Mouse (Mus musculus) 3T3-L1 (cell line): Measurements from ENCODE around the gene Nek6.
A peak's percentile ranks its signal among the peaks of the same experiment; 100 is the strongest.

ENCODE experiments used
- DNase-seq: peaks from one replicate; pipeline ENCODE4 v3.0.0-alpha.2; 2015; ENCODE audit warnings: low read depth, low spot score

Nek6 gene

DNA sequence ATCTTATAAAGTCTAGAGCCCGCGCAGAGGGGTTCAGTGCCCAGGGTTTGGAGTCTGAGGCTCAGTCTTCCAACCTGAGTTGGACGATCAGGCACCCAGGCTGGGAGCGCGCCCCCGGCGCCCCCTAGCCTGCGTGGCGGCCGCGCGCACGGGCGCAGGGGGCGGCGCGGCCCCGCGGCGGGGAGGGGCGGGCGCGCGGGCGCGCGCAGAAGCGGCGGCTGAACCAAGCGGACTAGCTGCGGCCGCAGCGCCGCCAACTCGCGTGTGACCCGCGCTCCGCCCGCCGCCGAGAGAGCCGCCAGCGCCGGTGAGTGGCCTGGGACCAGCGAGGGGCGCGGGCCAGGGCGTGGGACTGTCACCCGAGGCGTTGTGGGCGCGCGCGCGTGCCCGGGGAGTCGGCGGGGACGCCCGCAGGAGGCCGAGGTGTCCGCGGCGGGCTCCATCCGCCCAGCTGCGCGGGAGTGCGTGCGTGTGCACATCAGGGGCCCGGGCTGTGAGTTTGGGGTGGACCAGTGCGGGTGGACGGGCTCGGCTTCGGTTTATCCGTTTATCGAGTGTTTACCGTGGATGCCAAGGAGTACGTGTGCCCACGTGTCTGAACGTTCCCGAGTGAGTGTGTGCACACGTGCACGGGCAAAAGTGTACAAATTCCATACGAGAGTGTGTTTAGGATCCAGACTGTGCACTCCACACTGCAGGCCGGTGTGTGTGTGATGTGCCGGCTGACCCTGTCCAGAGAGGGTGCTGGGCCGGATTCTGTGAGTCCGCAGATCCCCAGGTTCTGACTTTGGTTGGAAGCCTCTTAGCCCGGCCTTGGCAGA, at the start of gene Nek6:
Gene Nek6, plus strand, starts transcription at position 157 of the 821 bp plus-strand sequence.
- DNase-seq, result peak; percentile 66

DNA sequence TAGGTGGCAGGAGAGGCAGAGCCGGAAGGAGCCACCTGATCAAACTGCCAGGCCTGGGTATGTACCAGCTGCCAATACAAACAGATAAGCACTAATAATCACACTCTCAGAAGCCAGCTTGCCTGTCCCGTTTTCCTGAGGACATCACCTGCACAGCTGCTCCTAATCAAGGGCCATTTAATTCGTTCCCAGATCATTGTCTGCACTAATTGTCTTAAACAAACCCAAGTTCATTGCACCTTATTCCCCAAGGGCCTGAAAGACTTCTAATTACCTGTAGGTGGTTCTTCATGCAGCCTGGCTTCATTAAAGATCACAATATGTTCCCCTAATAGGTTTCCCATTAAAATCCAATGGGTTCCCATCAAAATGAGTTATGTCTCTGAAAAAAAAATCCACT, 49.1 kb upstream of the Nek6 start:
- no peak for DNase-seq

DNA sequence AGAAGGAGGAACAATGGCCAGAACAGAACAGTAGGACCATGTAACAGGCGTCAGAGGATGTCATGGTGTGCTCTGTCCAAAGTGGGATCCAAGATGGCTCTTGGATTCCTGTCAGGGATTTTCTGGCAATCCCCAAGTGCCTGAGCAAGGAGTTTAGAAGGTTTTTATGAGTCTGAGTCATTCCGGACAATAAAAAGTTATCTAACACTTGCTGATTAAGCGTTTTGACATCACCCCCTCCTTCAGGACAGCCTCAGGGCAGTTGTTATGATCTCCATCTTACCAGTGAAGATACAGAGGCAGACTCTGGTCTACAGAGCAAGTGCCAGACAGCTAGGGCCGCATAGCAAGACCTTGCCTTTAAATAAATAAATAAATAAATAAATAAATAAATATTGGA, 42.6 kb upstream of the Nek6 start:
- peak; percentile 62 for DNase-seq

DNA sequence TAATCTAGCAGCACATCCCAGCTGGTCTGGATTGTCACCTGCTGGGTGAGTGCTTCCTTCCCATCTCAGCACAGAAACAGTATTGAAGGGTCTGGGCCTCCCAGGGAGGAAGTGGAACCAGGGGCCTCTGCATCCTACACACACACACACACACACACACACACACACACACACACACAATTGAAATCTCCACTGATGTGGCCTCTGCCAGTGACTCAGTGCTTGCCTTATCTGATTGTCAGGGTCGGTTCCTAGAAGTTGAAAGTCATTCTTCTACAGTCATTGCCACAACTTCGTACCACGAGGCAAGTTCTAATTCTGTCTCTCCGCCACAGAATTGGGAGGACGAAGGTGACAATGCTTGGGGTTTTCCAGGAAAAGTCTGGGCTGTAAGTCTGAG, 39.7 kb upstream of the Nek6 start:
- no peak for DNase-seq

DNA sequence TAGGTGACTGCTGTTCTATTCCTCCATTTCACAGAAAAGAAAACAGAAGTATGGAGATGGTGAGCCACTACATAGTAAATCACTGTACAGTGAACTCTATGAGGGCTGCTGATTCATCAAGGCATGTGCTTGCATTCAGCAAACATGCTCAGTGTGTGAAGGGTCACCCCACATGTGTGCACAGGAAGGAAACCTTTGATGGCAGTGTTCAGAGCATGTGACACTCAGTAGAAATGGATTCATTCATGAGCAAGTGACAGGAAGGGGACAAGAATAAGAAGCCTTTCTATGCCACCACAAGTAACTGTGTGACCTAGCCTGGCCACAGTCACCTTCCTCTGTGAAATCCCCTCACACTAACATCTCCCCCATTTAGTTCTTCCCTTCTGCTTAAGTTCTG, 38.6 kb upstream of the Nek6 start:
- peak; percentile 34 for DNase-seq

DNA sequence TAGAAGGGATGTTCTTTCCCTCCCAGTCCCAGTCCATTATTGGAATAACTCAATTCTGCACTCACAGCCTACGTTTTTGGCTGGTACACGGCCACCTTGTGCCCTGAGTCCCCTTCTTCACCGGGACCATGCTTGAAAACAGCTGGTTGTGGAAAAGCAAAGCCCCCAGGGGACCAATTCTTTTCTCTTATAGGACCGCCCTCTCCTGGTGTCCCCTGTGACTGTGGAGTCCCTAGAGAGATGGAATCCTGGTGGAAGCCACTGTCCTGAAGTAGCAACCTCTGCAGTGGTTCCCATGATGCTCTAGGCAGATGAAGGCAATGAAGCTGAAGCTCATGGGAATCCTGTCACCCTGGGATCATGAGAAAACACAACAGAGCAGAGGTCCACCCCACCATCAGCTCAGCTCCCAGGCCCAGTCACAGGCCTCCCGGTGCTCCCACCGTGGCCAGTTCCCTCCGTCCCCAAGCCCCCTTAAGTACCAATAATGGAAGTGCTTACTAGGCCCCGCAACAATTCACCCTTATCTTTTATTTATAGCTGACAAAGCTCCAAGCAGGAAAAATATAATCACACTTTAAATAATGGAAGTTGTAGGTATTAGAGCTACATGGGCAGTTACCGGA, 34.5 kb upstream of the Nek6 start:
- DNase-seq, result no peak

DNA sequence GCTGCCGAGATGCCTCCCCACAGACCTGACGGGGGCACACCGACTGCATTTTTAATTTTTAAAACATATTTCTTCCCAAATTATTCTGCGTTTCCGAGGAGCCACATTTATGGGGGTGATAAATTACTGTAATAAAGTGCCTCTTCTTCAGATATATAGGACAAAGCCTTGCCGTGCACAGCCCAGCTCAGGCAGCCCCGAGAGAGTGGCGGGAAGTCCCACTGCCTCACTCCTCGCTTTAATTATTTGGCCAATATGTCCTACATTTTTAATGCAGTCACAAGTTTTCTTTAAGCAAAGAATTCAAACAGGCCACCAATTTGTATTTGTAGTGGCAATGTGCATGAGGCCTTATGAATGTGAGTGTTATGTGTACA, 34.0 kb upstream of the Nek6 start:
- DNase-seq, result no peak

DNA sequence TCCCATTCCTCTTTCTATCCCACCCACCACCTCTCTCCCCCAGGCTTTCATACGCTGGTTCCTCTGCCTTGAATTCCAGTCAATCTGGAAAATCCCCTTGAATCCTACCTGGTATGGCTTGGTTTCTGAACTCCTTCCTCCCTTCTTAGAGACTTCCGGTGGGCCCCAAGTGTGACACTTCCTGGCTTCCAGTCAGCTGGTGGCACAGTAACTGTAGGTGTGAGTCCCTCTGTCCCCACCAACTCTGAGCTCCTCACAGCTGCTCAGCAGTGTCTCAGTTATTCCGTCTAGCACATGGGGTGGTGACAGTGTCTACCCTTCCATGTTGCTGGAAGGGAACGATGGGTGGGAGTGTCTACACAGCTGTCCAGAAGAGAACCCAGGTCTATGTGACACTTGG, 32.8 kb upstream of the Nek6 start:
- no peak for DNase-seq

DNA sequence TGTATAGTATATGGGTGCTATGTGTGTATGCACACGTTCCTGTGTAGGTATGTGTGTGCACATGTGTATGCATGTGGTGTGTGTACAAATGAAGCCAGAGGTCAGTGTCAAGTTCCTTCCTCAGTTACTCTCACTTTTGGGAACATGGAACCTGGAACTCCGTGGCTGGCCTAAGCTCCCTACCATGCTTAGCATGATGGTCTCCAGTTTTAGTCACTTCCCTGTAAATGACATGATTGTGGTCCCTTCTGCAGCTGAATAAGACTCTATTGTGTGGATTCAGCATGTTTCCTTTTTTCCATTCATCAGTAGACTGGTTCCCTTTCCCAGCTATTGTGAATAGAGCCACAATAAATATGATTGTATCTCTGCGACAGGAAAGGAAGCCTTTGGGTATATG, 31.9 kb upstream of the Nek6 start:
- DNase-seq, result no peak

DNA sequence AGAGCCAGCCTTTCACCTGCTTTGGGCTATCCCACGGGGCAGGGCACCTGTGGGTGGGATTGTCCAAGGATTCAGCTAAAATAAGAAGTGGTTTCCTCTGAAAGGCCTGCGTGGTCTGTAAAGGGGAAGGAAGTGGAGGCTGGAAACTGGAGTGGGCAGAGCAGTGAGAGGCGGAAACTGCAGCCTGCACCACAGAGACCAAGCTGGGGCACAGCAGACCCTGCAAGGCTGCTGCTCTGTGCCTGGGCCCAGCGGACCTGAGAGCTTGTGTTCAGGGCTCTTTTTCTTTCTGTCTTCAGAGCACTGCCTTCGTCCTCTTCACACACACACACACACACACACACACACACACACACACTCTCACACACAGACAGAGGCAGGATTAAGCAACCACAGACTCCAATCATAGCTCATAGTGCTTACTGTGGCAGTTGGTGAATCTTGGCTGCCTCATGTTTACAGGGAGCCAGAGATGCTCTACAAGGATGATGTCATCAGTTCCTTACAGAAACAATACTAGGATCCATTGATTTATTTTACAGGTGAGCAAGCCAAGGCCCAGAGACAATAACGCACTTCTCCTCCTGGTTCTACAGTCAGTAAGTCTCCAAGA, 30.2 kb upstream of the Nek6 start:
- DNase-seq, result no peak

DNA sequence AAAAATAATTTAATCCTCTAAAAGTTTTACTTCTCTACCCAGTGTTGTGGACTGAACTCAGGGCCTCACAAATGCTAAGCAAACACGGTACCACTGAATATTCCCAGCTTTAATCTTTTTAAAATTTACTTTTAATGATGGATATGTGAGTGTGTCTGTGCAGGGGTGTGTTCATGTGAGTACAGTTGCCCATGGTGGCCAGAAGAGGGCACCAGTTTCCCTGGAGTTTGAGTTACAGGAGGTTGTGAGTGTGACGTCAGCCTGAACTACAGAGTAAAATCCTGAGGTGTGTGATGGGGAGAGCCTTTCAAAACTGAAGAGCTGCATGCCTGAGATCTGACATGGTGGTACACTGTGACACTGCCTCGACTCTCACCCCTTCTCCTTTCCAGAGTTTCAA, 29.3 kb upstream of the Nek6 start:
- DNase-seq, result no peak

DNA sequence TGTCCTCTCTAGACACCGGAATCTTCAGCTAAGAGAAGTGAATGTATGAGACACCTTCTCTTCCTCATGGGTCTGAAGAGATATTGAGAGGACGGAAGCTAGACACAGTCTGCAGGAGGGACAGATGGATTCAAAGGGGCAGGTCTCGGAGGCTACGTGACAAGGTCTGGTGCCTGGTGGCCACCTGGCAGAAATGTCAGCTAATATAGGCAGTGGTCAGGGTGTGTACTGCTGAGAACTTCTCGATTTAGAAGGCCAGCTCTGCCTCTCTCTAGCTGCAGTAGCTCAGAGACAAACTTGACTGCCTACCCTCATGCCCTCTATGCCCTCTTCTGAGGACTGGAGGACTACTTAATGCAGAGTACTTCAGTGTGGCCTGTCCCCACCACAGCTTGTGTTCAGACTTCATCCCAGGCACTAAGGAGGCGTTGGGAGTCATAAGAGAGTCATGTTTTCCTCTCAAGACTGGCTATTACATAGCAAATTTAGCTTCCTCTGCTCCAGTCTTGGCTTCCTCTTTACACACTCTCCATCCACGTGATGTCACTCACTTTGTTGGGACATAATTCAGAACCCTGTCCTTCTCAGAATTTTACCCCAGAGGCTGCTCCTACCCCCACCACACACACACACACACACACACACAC, 28.3 kb upstream of the Nek6 start:
- no peak for DNase-seq

DNA sequence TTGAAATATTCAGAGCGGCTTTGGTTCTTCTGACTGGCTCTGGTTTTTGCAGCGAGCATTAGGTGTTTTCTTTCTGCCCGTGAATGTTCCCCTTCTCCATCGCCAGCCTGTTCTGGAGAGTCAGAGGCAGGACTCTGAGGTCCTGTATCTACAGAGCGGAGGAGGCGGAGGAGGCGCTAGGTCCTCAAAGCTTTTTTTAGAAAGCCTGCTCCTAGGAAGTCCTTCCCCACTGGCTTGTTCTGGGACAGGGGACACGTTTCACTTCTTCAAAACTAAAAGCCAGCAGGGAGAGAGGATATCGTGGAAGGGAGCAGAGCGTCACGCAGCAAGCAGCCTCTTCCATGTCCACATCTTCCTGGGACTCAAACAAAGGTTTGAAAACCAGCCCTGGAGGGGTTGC, 26.9 kb upstream of the Nek6 start:
- no peak for DNase-seq

DNA sequence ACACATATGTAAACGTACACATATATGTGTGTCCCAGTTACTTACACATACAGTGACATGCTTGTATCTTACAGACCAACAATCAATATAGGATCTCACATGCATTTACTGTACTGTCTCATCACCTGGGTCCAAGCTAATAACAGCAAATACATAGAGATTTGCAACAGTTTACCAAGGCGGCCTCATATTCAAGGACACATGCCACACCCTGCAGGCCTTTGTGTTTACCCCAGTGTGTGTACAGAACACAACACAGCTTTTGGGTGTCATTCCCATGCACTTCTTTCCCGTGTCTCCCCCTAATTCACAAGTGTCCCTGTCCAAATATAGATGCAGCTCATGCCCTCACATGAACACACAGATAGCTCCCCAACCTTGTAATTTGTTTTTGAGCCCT, 26.0 kb upstream of the Nek6 start:
- DNase-seq, result no peak

DNA sequence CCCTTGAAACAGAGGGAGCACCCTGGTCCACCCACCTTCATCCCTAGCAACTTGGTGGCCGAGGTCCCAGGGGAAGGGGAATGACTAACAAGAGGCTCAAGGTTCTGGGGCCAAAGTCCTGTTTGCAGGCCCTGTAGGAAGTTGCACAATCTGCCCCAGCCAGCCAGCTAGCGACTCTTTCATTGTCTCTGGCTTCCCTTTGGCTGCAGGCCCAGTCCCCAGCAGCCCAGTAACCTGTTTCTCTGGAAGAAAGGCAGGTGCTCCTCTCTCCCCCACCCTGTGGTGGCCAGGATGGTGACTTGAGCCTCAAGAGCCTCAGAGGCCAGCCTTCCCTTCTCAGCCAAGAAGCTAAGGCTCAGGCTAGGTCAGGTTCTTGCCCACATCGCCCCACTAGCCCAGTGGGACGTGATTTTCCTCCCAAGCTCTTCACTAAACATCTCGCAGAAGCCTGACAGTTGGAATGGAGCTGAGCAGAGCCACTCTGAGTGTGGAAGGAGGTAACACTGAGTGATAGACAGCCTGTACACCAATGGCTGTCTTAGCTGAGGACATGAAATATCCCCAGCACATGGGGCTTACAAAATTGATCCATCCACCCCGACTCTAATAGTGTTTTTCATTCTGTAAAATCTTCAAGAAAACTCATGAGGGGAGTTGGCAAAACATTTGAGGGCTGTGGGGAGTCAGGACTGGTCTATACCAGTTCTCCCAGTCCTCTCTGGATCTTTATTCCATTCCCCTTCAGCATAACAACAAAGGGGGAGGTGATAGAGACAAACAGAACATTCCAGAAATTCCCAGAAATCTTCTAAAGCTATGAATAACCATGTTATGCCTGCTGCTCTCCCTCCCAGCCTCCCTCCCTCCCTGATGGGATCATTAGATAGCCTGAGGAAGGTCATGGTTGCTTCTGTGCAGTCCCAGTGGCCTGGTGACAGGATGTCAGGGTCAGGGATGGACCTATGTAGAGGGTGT, 25.2 kb upstream of the Nek6 start:
- peak; percentile 70 for DNase-seq

DNA sequence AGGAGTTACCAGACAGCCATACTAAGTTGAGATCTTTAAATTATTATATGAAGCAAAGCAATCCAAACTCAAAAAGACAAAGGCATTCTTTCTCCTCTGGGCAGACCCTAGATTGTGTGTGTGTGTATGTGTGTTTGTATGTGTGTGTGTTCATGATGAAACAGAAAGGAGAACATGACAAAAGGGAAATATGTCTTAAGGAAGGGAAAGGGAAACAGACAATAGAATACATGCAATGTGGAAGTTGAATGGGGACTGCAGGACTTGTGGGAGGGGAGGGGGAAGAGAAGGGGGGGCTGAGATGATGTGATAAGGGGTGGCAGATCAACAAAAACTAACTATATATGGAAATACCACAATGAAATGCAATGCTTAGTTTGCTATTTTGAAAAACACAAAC, 13.8 kb upstream of the Nek6 start:
- DNase-seq, result no peak

DNA sequence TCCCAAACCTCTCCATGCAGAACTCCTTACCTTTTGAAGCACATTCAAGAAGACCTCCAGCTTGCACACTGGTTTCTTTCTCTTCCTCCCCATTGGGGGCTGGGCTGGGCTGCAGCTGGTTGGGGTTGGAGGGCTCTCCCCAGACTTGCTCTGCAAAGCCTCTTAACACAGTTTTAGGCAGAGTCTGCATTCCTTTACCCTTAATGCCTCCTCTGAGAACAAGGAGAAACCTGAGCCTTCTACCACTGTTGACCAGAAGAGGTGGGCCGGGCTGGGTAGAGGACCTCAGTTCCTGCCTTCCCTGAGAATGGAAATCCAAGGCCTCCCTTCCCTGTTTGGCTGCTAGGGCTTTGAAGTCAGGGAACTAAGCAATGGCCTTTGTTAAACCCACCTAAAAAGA, 9.8 kb upstream of the Nek6 start:
- no peak for DNase-seq

DNA sequence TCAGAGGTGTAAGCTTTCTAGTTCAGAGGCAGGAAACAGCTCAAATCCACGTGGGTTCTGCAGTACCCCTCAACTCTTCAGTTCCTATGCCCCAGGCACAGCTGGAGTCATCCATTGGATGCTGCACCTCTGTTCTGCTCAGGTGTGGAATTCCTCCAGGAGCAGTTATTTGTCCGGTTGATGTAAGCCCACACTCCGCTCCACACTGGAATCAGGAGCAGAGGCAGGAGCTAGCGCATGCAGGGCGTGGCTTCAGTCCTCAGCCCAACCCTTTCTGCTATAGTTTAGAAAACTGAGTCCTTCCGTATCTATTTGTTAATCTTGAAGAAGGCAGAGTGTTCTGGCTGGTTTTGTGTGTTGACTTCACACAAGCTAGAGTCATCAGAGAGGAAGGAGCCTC, 9.3 kb upstream of the Nek6 start:
- no peak for DNase-seq

DNA sequence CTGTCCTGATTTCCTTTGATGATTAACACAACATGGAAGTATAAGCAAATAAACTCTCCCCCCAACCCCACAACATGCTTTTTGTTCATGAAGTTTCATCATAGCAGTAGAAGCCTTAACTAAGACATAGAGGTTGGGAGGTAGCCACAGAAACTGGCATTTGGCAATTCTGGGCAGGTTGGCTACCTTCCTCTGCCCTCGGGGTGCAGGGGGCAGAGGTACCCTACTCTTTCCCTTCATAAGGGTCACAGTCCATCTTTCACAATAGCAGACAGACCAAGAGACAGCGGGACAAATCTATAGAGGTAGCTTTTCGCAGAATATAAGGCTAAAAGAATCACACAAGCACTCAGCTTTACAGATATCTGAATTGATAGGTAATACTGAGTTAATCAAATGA, 8.7 kb upstream of the Nek6 start:
- no peak for DNase-seq

DNA sequence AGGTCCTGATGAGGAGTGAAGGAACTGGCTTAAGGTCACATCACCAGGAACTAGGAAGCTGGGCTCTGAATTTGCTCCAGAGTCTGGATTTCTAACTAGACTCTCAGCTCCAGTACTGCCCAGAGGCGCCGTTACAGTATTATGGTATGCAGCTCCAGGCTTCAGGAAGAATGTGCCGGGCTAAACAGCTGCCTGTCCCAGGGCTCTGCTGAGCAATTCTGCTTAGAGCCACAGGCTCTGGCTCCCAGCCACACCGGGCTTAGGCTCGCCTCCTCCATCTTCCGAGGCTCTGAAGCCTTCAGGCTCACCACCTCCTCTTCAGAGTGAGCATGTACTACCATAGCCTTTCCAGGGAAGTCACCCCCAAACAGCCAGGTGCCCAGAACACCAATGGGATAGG, 7.1 kb upstream of the Nek6 start:
- peak; percentile 60 for DNase-seq

DNA sequence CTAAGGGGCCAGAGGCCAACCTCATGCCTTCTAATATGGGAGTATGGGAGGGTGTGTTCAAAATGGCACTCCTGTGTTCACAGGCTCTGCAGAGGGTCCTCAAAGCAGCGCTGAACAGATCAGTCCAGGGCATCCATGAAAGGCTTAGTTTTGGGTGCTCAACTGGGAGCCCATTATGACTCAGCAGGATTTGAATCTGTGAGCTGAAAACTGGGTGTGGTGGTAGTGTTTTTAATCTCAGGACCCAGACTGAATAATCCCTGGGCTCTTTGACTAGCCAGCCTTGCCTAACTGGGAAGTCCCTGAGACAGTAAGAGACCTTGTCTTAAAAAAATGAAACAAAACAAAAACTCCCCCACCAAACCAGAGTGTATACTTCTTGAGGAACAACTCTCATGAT, 4.3 kb upstream of the Nek6 start:
- DNase-seq, result no peak
